Mouse (Mus musculus): ENCODE data around the gene Pkdcc. TPM values are rescaled to one million over a fixed set of nuclear protein-coding genes. Genes with fewer than 3 reads are reported as not detected.

The Pkdcc gene
- polyA plus RNA-seq, 1 experiment from 2014 or later: 11.0 TPM

GRCm38 (mm10) chr17:83246090-83246489, 31.0 kb downstream of the Pkdcc start:
- WGBS: 37% methylated on average over 7 of the region's 7 CpGs
- H3K36me3 ChIP-seq: no peaks in the 10 kb centered on the region
- H3K4me1 ChIP-seq (replicated peaks): peaks cover 4% of the 10 kb centered on the region; the same call in 1 of the 2 replicates
- no peak overlapping the region for H3K27ac ChIP-seq
- no peak overlapping the region for H3K9ac ChIP-seq (replicated peaks)
- H3K4me3 ChIP-seq (replicated peaks): no peak overlapping the region
- H3K9me3 ChIP-seq: no peaks in the 10 kb centered on the region
- no peak overlapping the region for H3K4me2 ChIP-seq
- H3K27me3 ChIP-seq: peaks cover 98% of the 10 kb centered on the region
- ATAC-seq (ENCODE audit: insufficient number of reproducible peaks, insufficient read depth, low FRiP score, low TSS enrichment, low read depth): no peak

GRCm38 (mm10) chr17:83247176-83247575, 32.1 kb downstream of the Pkdcc start:
- H3K27me3 ChIP-seq: peaks cover 99% of the 10 kb centered on the region
- H3K36me3 ChIP-seq: no peaks in the 10 kb centered on the region
- H3K27ac ChIP-seq: no peak overlapping the region
- peaks cover 4% of the 10 kb centered on the region; the same call in 1 of the 2 replicates for H3K4me1 ChIP-seq (replicated peaks)
- no peak overlapping the region for H3K9ac ChIP-seq (replicated peaks)
- ATAC-seq (ENCODE audit: insufficient number of reproducible peaks, insufficient read depth, low FRiP score, low TSS enrichment, low read depth): no peak
- H3K9me3 ChIP-seq: no peaks in the 10 kb centered on the region
- 59% methylated on average over 4 of the region's 4 CpGs for WGBS
- H3K4me2 ChIP-seq: no peak overlapping the region
- H3K4me3 ChIP-seq (replicated peaks): no peak overlapping the region

- Histone ChIP-seq H3K9me3 (no peaks in the 10 kb centered on the region), H3K27me3 (peaks cover 97% of the 10 kb centered on the region), H3K4me1 (replicated peaks) (peaks cover 4% of the 10 kb centered on the region; the same call in 1 of the 2 replicates), H3K36me3 (no peaks in the 10 kb centered on the region), H3K4me3 (replicated peaks) (no peak overlapping the region), H3K4me2 (no peak overlapping the region), H3K27ac (no peak overlapping the region), H3K9ac (replicated peaks) (no peak overlapping the region)
- WGBS: 31% methylated on average over 2 of the region's 2 CpGs
- ATAC-seq (ENCODE audit: insufficient number of reproducible peaks, insufficient read depth, low FRiP score, low TSS enrichment, low read depth): no peak
These were observed 33.4 kb downstream of the Pkdcc start for GRCm38 (mm10) chr17:83248467-83248866.

GRCm38 (mm10) chr17:83250903-83251526, 35.9 kb downstream of the Pkdcc start:
- peaks cover 83% of the 10 kb centered on the region for H3K27me3 ChIP-seq
- H3K9me3 ChIP-seq: no peaks in the 10 kb centered on the region
- H3K4me2 ChIP-seq: no peak overlapping the region
- H3K9ac ChIP-seq (replicated peaks): no peak overlapping the region
- no peak for ATAC-seq (ENCODE audit: insufficient number of reproducible peaks, insufficient read depth, low FRiP score, low TSS enrichment, low read depth)
- WGBS: 77% methylated on average over 18 of the region's 18 CpGs
- no peak overlapping the region for H3K27ac ChIP-seq
- H3K4me3 ChIP-seq (replicated peaks): no peak overlapping the region
- H3K36me3 ChIP-seq: no peaks in the 10 kb centered on the region
- peaks cover 4% of the 10 kb centered on the region; the same call in 1 of the 2 replicates for H3K4me1 ChIP-seq (replicated peaks)

DNA sequence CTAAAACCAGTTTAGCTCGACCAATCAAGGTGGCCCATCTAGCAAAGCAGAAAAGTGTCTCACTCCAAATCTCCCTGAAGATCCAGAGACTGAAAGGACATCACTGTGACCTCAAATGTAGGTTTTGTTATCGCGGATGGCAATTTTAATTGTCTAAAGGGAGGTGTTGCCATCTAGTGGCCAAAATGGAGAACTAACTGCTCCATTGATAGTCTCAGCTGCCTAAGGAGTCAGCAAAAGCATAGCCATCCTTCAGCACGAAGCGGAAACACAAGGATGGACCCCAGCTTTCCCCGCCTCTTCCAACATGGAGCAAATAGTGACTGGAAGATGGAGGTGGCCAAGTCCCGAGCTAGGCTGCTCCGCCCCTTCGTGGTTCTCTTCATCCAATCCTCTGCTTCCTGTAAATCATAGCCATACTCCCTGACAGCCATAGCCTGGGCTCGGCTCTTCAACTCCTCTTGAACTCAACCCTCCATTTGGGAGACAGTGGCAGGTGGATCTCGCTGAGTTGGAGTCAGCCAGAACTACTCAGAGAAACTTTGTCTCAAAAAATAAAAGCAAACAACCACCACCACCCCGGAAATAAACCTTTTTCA, 38.1 kb downstream of the Pkdcc start:
- Histone ChIP-seq H3K36me3 (no peaks in the 10 kb centered on the region), H3K4me3 (replicated peaks) (no peak overlapping the region), H3K9me3 (no peaks in the 10 kb centered on the region), H3K27me3 (peaks cover 61% of the 10 kb centered on the region), H3K9ac (replicated peaks) (no peak overlapping the region), H3K4me1 (replicated peaks) (peaks cover 4% of the 10 kb centered on the region; the same call in 1 of the 2 replicates), H3K27ac (no peak overlapping the region), H3K4me2 (no peak overlapping the region)
- no peak for ATAC-seq (ENCODE audit: insufficient number of reproducible peaks, insufficient read depth, low FRiP score, low TSS enrichment, low read depth)
- WGBS: 26% methylated on average over 12 of the region's 12 CpGs

DNA sequence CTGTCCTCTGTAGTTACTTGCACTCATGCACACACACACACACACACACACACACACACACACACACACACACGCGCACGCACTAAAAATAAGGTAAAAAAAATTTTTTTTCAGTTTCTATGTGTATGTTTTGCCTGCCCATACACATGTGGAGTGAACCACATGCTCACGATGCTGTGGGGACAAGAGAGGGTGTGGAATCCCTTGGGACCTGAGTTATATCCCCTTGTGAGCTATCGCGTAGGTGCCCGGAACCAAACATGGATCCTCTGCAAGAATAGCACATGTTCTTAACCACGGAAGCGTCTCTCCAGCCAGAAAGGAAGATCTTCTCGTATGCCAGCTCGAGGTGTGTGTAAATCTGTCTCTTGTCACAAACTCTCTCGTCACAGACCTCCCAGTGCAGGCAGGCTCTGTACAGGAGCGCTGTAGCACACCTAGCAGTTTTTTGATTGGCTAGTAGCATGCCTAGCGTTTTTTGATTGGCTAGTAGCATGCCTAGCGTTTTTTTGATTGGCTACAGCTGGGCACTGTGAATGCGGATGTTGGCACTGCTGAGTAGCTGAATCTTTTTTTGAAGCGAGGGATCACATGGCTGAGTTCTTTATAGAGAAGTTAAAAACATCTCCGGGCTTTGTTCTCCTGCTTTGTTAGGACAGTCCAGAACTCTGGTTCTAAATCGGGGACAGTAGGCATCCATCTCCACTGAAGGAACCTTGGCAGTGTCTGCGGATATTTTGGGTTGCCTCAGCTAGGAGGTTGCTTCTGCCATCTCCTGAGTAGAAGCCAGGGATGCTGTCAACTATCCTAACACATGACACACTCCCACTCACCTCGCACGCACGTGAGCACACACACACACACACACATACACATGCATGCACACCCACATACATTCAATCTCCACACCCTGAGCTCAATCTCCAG, 52.4 kb downstream of the Pkdcc start:
- WGBS: 50% methylated on average over 23 of the region's 23 CpGs
- Histone ChIP-seq H3K4me3 (replicated peaks) (peak overlapping the region; percentile 29), H3K27me3 (peaks cover 5% of the 10 kb centered on the region), H3K36me3 (no peaks in the 10 kb centered on the region), H3K9ac (replicated peaks) (no peak overlapping the region), H3K9me3 (no peaks in the 10 kb centered on the region), H3K4me2 (peak overlapping the region; percentile 52), H3K4me1 (replicated peaks) (no peaks in the 10 kb centered on the region), H3K27ac (no peak overlapping the region)
- peak; percentile 82 for ATAC-seq (ENCODE audit: insufficient number of reproducible peaks, insufficient read depth, low FRiP score, low TSS enrichment, low read depth)

DNA sequence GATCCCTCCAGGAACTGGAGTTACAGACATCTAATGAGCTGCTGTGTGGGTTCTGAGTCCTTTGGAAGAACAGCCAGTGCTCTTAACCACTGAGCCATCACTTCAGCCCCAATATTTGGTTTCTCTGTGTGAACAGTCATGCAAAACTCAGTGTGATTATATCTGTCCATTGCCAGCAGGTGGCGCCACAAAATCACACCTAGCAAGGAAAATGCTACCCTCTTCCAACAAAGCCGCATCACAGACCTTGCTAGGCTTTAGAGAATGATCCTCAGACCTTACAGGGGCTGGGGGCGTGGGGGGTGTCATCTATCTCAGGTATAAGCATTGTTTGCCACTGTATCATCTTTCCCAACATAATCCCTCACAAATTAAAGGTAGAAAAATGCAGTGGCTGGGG, 56.4 kb downstream of the Pkdcc start:
- Histone ChIP-seq H3K27me3 (peaks cover 29% of the 10 kb centered on the region), H3K4me3 (replicated peaks) (no peak overlapping the region), H3K9ac (replicated peaks) (no peak overlapping the region), H3K9me3 (no peaks in the 10 kb centered on the region), H3K36me3 (no peaks in the 10 kb centered on the region), H3K27ac (no peak overlapping the region), H3K4me2 (no peak overlapping the region), H3K4me1 (replicated peaks) (peaks cover 22% of the 10 kb centered on the region)
- no peak for ATAC-seq (ENCODE audit: insufficient number of reproducible peaks, insufficient read depth, low FRiP score, low TSS enrichment, low read depth)
- WGBS: 2% methylated on average over 3 of the region's 3 CpGs

DNA sequence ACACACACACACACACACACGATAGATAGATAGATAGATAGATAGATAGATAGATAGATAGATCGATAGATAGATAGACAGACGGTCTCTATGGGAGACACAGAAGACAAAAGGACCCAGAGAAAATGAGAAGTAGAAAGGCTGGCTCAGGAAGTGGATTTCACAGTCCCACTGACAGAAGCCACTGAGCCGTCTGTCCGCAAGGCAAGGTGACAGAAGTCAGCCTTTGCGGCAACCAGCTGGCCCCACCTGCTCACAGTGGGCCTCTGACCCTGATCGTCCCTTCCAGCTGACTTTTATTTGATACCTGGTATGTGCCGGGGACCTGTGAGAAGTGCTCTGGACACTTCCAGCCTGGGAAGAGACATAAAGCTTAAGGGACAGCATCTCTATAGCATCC, 57.5 kb downstream of the Pkdcc start:
- Histone ChIP-seq H3K27me3 (peaks cover 29% of the 10 kb centered on the region), H3K9me3 (no peaks in the 10 kb centered on the region), H3K4me2 (no peak overlapping the region), H3K9ac (replicated peaks) (no peak overlapping the region), H3K4me3 (replicated peaks) (no peak overlapping the region), H3K27ac (no peak overlapping the region), H3K36me3 (no peaks in the 10 kb centered on the region), H3K4me1 (replicated peaks) (peaks cover 33% of the 10 kb centered on the region)
- WGBS: 43% methylated on average over 8 of the region's 8 CpGs
- ATAC-seq (ENCODE audit: insufficient number of reproducible peaks, insufficient read depth, low FRiP score, low TSS enrichment, low read depth): no peak

GRCm38 (mm10) chr17:83273636-83274035, 58.5 kb downstream of the Pkdcc start:
- Histone ChIP-seq H3K9me3 (no peaks in the 10 kb centered on the region), H3K4me3 (replicated peaks) (0 out of 2 replicates have a peak overlapping the region, but pooled peaks have one; percentile 6), H3K4me2 (peak overlapping the region; percentile 37), H3K36me3 (no peaks in the 10 kb centered on the region), H3K27ac (0 out of 2 replicates have a peak overlapping the region, but pooled peaks have one; percentile 12), H3K4me1 (replicated peaks) (peaks cover 38% of the 10 kb centered on the region), H3K27me3 (peaks cover 29% of the 10 kb centered on the region), H3K9ac (replicated peaks) (no peak overlapping the region; the same call in 1 of the 2 replicates)
- 22% methylated on average over 9 of the region's 9 CpGs for WGBS
- ATAC-seq (ENCODE audit: insufficient number of reproducible peaks, insufficient read depth, low FRiP score, low TSS enrichment, low read depth): no peak

DNA sequence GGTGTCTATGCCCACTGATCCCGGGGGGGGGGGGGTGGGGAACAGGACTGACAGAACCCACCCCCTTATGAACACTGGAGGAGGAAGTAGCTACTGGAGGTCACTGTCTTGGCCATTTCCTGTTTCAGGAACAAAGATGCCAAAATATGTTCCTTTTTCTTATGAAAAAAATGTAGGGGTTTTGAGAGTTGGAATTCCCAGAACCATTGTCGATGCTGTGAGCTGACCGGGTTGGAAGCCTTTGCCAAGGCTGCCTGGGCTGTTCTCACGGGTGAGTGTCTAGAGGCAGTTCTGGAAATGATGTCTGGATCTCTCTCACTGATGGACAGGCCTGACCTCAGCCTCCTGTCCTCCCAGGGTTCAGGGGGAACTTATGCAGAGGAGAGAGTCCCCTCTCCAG, 59.0 kb downstream of the Pkdcc start:
- Histone ChIP-seq H3K36me3 (no peaks in the 10 kb centered on the region), H3K27me3 (peaks cover 29% of the 10 kb centered on the region), H3K9me3 (no peaks in the 10 kb centered on the region), H3K4me3 (replicated peaks) (no peak overlapping the region), H3K9ac (replicated peaks) (no peak overlapping the region; the same call in 1 of the 2 replicates), H3K4me1 (replicated peaks) (peaks cover 43% of the 10 kb centered on the region), H3K27ac (no peak overlapping the region), H3K4me2 (no peak overlapping the region)
- ATAC-seq (ENCODE audit: insufficient number of reproducible peaks, insufficient read depth, low FRiP score, low TSS enrichment, low read depth): no peak
- 51% methylated on average over 4 of the region's 4 CpGs for WGBS

All from limb, embryonic 12.5 days (tissue).